Mouse (Mus musculus) embryo, embryonic 11.5 days (tissue): Measurements from ENCODE around the gene Ugt1a8.

Experiments used
- DNase-seq: peaks from one replicate; pipeline ENCODE4 v3.0.0-alpha.2; 2012; ENCODE audit warnings: low read depth, low spot score

The Ugt1a8 gene

GRCm38 (mm10) chr1:88258881-88259642 is 171.4 kb downstream of the Ugt1a8 start:
- DNase-seq = no peak

GRCm38 (mm10) chr1:88259643-88260024 is 172.0 kb downstream of the Ugt1a8 start:
- DNase-seq = no peak

- no peak for DNase-seq
These were observed 172.5 kb downstream of the Ugt1a8 start for GRCm38 (mm10) chr1:88260114-88260513.

- DNase-seq = no peak
These were observed 173.2 kb downstream of the Ugt1a8 start for GRCm38 (mm10) chr1:88260604-88261377.

- DNase-seq = no peak
These were observed 174.1 kb downstream of the Ugt1a8 start for GRCm38 (mm10) chr1:88261706-88262105.

GRCm38 (mm10) chr1:88262255-88262654 is 174.6 kb downstream of the Ugt1a8 start:
- DNase-seq = no peak

- DNase-seq = no peak
These were observed 175.3 kb downstream of the Ugt1a8 start for GRCm38 (mm10) chr1:88262961-88263360.

GRCm38 (mm10) chr1:88263778-88264177 is 176.2 kb downstream of the Ugt1a8 start:
- DNase-seq = no peak

- DNase-seq = no peak
These were observed 176.7 kb downstream of the Ugt1a8 start for GRCm38 (mm10) chr1:88264237-88264868.

- no peak for DNase-seq
These were observed 177.2 kb downstream of the Ugt1a8 start for GRCm38 (mm10) chr1:88264869-88265240.

GRCm38 (mm10) chr1:88266123-88266522 is 178.5 kb downstream of the Ugt1a8 start:
- no peak for DNase-seq

GRCm38 (mm10) chr1:88267489-88267888 is 179.9 kb downstream of the Ugt1a8 start:
- no peak for DNase-seq

GRCm38 (mm10) chr1:88268070-88268469 is 180.5 kb downstream of the Ugt1a8 start:
- no peak for DNase-seq
